In genomic region chr11:20542739-20543452, GRCm38 (mm10) we compare ENCODE assay signal across 8 mouse cellular contexts. TPM values are rescaled to one million over a fixed set of nuclear protein-coding genes. Genes with fewer than 3 reads are reported as not detected.
DNase-seq lines count a peak whose midpoint lies in the region; ATAC-seq and TF ChIP-seq lines count a peak whose summit lies in the region.

TSS of gene Sertad2 (plus strand) at chr11:20543253.

- H3K4me1 ChIP-seq in hindbrain, postnatal 0 days (ENCODE audit: insufficient read depth, low read length), result no peaks in the 10 kb centered on the region

- H3K36me3 ChIP-seq in hindbrain, postnatal 0 days (ENCODE audit: insufficient read depth, low read length), result no peaks in the 10 kb centered on the region

- H3K9me3 ChIP-seq in hindbrain, postnatal 0 days (ENCODE audit: low read length), result no peaks in the 10 kb centered on the region

- peak; percentile 91 for ATAC-seq in common myeloid progenitor, adult 5-6 weeks (replicated peaks; ENCODE audit: low read depth, poor library complexity, severe bottlenecking)
- peak; percentile 99 for ATAC-seq in hindbrain, postnatal 0 days
- ATAC-seq in megakaryocyte, adult 5-6 weeks (ENCODE audit: poor library complexity, severe bottlenecking), result peak; percentile 87

- no peak for TF ChIP-seq CTCF in gastrocnemius, adult 2 months (IDR thresholded peaks at IDR 0.05)
- peak; percentile 35 for TF ChIP-seq CTCF in hindbrain, postnatal 0 days (IDR thresholded peaks at IDR 0.05; ENCODE audit: low read depth)
- TF ChIP-seq CTCF in left cerebral cortex, adult 2 months (IDR thresholded peaks at IDR 0.05), result no peak; the same call in none of the 2 replicates

- peak within 1 kb of the TSS; percentile 99 for H3K4me3 ChIP-seq in gastrocnemius, adult 2 months
- peak within 1 kb of the TSS; percentile 89 for H3K4me3 ChIP-seq in hindbrain, postnatal 0 days (ENCODE audit: low read length)
- peak within 1 kb of the TSS; percentile 85 for H3K4me3 ChIP-seq in left cerebral cortex, adult 2 months

- peak within 1 kb of the TSS; percentile 79 for H3K9ac ChIP-seq in hindbrain, postnatal 0 days (replicated peaks; ENCODE audit: low read length)

- WGBS in hindbrain, postnatal 0 days, result under 1% methylated on average over 47 of the region's 62 CpGs

- H3K27ac ChIP-seq in gastrocnemius, adult 2 months, result peak within 1 kb of the TSS; percentile 97
- peak within 1 kb of the TSS; percentile 88 for H3K27ac ChIP-seq in hindbrain, postnatal 0 days
- peak within 1 kb of the TSS; percentile 90 for H3K27ac ChIP-seq in left cerebral cortex, adult 2 months

- intact Hi-C loops in gastrocnemius, adult 2 months (cut with DNase I), result loop anchor here (1.0 to 10.0 kb wide), 3 partner anchors 66 to 338 kb away; partner anchors contain the start of gene Rab1a
- intact Hi-C loops in left cerebral cortex, adult 2 months (cut with DNase I), result loop anchor here (1.0 to 5.0 kb wide), 6 partner anchors 11 to 721 kb away; partner anchors contain the start of genes Aftph and Peli1

- H3K27me3 ChIP-seq in hindbrain, postnatal 0 days (ENCODE audit: insufficient read depth, low read length), result no peaks in the 10 kb centered on the region

- peak within 1 kb of the TSS; percentile 63 for H3K4me2 ChIP-seq in hindbrain, postnatal 0 days (ENCODE audit: low read depth, low read length)

- DNase-seq in ZHBTc4 (ENCODE audit: low read depth, low spot score), result peak; percentile 100
- DNase-seq in gastrocnemius, adult 2 months, result peak; percentile 100
- DNase-seq in hindbrain, postnatal 0 days (ENCODE audit: low spot score), result peak; percentile 99
- DNase-seq in left cerebral cortex, adult 2 months (ENCODE audit: extremely low spot score in 1 of 2, low spot score in 2 of 2), result peak; percentile 98 to 100
- DNase-seq in right cerebral cortex, adult 2 months (ENCODE audit: low spot score in 2 of 2), result peak; percentile 99
- DNase-seq in urinary bladder, postnatal 14 days (ENCODE audit: low spot score), result peak; percentile 99

RNA-seq across cellular contexts. Expression of gene Sertad2, which starts in this region (rescaled TPM):
- total RNA-seq in common myeloid progenitor, adult 5-6 weeks (2017), result 11.8 and 12.6 TPM in 2 replicates
- total RNA-seq in gastrocnemius, adult 2 months (2021), result 10 to 100 TPM; 10.3 to 13.7 TPM
- 18.0 and 26.3 TPM in 2 replicates for total RNA-seq in hindbrain, postnatal 0 days (2014; rRNA removed)
- 35.0 and 38.1 TPM in 2 replicates for polyA plus RNA-seq in hindbrain, postnatal 0 days (2015; fragmentation: Nextera tagmentation; extraction: Ambion mirVana)
- total RNA-seq in left cerebral cortex, adult 2 months (2021), result 10 to 100 TPM; 23.0 to 28.5 TPM
- total RNA-seq in megakaryocyte, adult 5-6 weeks (2015), result 9.1 and 9.7 TPM in 2 replicates
- 6.9 and 7.0 TPM in 2 replicates for total RNA-seq in megakaryocyte, adult 5-6 weeks (2017)

Comparison
In these comparisons a context has a peak if more than half of its experiments do, and no peak if none do; other contexts are left out.
1. Peak in every context shown above with its lines: DNase-seq, ATAC-seq, H3K4me3 ChIP-seq and H3K27ac ChIP-seq.